Mouse (Mus musculus): ENCODE measurements around the gene Aasdhppt. TPM values are rescaled to one million over a fixed set of nuclear protein-coding genes. Genes with fewer than 3 reads are reported as not detected.

The Aasdhppt gene
- total RNA-seq (2021), result 10 to 100 TPM; 21.3 to 22.0 TPM
- long read RNA-seq, experiment 1, transcript Aasdhppt-202 (6 exons, 2,810 nt), result minor isoform, 6 of 35 reads
- long read RNA-seq, experiment 1, transcript Aasdhppt-201 (6 exons, 2,843 nt), result major isoform, 25 of 35 reads
- long read RNA-seq, experiment 1, partial matches to known transcripts, result 2 of 35 reads
- long read RNA-seq, experiment 1, other reads (novel, unspliced or antisense), result 2 of 35 reads
- long read RNA-seq, experiment 2, transcript Aasdhppt-201 (6 exons, 2,843 nt), result major isoform, 44 of 55 reads
- long read RNA-seq, experiment 2, partial matches to known transcripts, result 3 of 55 reads
- long read RNA-seq, experiment 2, other reads (novel, unspliced or antisense), result 6 of 55 reads

DNA sequence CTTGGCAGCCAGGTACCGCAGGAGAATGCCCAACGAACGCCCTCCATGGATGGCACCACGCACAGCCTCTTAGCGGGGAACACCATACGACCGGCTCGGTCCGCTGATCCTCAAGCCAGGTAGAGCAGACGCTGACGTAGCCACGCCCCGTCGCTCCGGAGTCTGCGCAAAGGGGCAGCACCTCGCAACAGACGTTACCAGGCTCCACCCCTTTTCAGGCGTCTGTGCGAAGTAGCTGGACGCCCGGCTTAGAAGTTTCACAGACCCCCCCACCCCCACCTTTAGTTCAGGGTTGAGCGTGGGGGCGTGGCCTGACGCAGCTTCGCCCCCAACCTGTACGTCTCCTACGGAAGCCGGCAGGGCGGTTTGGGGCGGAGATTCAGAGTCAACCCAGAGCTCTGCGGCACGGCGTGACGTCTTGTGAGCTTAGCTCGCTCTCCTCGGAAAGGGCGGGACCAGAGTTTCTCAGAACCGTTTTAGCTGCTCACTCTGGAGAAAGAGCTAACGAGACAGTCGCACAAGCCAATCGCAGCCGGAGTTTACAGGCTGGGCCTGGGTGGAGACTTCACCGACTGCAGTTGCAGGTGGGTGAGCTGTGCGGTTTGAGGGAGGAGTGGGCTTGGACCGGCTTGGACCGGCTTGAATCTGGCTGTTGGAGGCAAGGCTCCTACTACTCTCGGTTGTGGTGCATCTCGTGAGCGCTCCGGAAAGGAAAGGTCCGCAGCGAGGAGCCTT is at the start of gene Aasdhppt, which contains the start of gene Kbtbd3:
TSS of gene Aasdhppt (minus strand) at position 121 of the 735 bp plus-strand sequence.
TSS of gene Kbtbd3 (plus strand) at position 483 of the 735 bp plus-strand sequence.
- DNase-seq (ENCODE audit: low spot score in 2 of 2), result peak; percentile 91 to 98

DNA sequence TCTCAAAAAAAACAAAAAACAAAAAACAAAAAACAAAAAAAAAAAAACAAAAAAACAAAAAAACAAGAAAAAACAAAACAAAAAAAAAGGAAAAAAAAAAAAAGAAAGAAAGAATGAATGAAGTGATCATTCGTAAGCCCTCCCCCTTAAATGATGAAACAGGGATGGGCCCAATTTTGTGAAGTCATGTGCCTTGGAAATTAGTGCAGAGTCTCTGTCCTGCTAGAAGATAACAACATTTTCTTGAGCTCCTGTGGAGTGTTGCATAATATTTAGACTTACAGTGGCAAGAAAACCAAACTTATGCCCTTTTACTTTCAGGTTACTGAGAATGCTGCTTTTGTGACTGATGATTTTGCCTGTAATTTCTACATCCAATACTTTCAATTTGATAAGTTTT is 43.9 kb upstream of the Aasdhppt start:
- DNase-seq (ENCODE audit: low spot score in 2 of 2), result no peak

DNA sequence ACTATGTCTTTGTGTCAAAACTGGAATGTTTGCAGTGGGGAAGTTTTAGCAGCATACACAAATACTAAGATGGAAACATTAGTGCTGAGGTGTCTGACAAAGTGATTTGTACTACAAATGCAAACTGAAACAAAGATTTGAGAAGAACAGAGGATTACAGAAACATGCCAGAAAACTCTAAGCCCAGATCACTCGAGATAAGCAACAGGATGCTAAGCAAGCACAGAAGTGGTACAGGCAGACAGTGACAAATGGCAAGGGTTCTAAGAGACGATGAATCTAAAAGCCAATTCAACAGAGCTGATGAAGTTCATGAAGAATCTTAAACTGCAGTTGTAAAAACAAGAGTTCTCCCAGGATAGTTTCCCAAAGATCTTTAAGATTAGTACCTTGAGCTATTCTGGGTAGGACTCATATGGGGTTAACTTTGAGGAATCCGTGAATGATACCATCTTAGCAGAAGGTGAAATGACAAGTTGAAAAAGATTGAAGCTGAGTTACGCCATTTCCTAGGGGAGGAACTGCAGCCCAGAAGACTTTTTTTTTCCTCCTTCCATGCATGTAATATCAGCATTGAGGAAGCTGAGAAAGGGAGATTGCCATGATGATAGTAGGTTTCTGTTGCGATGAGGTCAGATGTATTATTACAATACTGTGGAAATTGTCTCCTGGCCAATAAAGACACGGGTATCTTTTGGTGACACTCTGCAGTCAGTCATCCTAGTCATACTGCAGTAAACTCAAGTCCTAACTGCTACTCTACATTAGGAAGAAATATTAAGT is 9.9 kb upstream of the Aasdhppt start:
- no peak for DNase-seq (ENCODE audit: low spot score in 2 of 2)

DNA sequence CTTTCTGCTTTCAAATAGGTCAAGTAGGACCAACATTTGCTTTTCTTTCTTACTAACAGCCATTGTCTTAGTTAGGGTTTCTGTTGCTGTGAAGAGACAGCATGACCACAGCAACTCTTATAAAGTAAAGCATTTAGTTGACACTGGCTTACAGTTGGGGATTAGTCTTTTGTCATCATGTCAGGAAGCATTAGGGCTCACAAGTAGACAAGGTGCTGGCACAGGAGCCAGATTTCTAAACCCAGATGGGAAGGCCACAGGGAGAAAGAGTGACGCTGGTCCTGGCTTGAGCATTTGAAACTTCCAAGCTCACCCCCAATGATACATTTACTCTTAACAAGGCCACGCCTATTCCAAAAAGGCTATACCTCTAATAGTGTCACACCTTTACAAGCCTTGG is 6.5 kb upstream of the Aasdhppt start:
- DNase-seq (ENCODE audit: low spot score in 2 of 2), result no peak

DNA sequence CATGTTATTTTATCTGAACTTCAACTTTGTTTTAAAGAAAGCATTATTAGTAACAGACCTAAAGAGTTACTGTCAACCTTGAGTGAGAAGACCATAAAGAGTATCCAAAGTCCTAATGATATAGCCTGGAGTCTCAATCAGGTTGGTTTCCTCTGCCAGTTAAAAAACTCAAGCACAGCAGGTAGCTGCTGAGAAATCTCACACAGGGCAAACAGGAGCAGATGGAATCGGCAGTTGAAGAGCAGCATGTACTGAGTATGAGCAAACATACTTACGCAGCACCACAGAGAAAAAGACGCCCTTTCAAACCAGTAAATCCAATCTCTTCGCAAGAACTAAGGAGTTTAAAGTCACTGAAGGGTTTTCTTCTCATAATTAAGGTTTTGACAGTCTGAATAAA is 4.7 kb upstream of the Aasdhppt start:
- DNase-seq (ENCODE audit: low spot score in 2 of 2), result no peak

DNA sequence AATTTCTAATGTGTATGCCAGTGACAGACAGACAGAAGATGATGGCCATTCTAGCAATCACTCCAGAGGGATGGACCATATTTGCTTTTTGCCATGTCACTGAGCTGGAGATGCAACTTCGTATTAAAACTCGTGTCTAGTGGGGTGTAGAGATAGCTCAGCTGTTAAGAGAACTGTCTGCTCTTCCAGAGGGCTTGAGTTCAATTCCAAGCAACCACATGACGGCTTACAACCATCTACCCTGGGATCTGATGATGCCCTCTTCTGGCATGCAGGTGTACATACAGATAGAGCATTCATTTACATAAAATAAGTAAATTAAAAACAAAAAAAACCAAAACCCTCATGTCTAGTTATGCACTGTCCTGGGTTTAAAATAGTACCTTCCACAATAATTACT is 1.9 kb upstream of the Aasdhppt start:
- DNase-seq (ENCODE audit: low spot score in 2 of 2), result no peak

DNA sequence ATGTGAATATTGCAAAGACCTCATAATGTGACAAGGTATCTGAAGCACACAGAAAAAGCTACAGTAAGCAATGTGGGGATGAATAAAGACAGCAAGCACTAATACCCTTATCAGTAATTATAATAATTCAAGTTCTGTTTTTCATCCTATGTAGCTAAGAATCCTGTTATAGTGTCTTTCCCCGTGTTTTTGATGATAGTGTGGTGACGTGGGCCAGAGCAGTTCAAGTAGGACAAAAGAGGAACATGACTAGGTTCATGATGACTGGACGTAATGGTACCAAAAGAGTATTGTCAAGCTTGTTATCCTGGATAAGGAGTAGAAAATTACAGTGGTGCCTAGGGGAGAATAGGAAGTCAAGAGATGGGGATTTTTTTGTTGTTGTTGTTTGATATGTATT is 1.4 kb upstream of the Aasdhppt start:
- no peak for DNase-seq (ENCODE audit: low spot score in 2 of 2)

DNA sequence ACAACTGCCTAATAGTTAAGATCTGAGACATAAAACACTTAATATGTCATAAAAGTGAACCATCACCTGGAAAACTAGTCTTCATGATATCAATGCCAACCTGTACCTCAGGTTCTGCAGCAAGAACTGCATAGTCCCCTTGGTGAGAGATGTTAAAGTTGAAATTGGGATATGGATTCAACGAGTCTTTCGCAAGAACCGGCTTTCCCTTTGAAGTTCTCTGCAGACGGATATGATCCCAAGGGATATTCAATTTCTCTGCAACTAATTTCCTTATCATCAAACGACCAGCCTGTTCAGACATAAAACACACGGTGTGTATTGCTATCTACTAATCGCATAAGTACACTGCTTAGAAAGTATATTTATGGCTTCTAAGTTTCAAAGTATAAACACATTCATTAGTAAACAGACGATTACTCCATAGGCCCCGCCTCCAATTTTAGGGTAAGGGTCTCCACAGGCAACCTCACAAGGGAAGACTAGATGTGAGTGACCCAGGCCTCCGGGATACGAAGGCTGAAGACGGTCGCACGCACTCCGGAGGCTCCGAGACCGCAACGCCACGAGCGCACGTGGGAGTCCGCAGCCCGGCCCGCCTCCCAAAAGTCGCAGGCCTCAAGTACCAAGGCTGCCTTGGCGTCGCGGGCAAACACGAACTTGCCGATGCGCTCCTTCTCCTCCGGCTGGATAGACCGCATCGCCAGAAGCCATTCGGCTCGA is 482 bp downstream of the Aasdhppt start:
- DNase-seq (ENCODE audit: low spot score in 2 of 2), result no peak

DNA sequence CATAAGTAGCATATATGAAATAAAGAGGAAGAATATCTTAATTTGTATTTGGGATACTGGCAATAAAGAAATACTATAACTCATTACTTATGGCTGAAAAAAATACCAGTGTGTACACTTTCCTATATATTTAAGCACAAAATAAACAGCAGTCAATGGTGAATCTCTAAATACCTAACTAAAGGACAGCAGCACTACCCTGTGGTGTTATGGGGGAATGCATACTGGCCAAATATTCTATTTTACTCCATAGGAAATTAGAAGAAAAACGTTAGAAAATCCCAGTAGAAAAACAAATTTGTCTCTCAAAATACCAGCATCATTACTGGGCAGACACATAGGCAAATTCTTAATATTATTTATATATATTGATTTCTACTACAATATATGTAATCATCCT is 4.4 kb downstream of the Aasdhppt start:
- DNase-seq (ENCODE audit: low spot score in 2 of 2), result no peak

DNA sequence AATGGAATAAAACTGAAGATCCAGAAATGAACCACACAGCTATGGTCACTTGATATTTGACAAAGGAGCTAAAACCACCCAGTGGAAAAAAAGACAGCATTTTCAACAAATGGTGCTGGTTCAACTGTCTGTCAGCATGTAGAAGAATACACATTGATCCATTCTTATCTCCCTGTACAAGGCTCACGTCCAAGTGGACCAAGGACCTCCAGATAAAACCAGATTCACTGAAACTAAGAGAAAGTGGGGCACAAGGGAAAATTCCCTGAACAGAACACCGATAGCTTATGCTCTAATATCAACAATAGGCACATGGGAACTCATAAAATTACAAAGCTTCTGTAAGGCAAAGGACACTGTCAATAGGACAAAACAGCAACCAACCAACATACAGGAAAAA is 8.8 kb downstream of the Aasdhppt start:
- no peak for DNase-seq (ENCODE audit: low spot score in 2 of 2)

DNA sequence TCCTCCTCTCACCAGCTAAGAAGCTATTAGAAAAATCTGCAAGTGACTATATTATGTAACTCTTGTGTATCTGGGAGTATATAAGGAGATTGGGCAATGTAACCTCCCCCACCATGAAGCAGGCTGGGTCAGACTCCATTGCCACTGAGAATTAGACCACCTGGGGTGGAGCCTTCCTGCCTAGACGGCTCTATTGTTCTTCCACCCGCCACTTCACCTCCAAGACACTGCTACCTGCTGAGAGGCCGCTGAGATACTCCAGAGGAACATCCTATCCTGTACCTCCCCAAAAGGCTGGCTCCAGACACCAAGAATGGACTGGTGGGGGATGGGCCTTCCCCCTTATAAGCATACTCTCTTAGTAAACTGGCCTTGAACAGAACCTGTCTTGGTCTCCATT is 25.4 kb downstream of the Aasdhppt start:
- DNase-seq (ENCODE audit: low spot score in 2 of 2), result no peak

DNA sequence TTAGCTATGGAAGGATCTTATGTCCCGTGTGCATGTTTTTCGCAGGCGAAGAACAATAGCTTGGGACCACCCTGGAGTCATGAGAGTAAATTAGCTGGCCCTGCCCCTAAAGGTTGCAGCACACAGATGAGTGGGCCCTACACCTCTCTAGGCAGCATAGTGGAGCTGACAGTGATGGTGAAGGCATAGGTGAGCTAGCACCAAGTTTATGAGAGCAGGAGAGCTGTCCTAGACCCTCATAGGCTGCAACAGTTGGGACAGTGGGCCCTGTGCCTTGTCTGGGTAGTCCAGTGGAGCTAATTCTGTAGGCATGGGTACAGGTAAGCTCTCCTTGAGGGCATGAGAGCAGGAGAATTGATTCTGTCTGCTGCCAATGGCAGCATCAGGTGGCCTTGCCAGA is 42.4 kb downstream of the Aasdhppt start:
- no peak for DNase-seq (ENCODE audit: low spot score in 2 of 2)

DNA sequence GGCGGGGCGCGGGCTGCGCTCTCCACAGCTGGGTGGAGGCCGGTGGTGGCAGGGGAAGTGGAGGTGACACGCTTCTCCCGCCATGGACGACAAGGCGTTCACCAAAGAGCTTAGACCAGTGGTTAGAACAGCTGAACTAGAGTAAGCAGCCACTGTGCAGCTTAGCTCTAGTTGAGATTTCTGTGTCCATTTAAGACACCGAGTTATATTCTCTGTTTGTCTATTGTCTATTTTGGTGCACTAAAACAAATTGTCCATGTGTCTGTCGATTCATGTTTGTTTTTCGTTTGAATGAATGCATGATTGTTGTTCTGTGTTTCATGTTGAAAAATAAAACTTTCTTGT is 48.6 kb downstream of the Aasdhppt start:
- DNase-seq (ENCODE audit: low spot score in 2 of 2), result no peak

DNA sequence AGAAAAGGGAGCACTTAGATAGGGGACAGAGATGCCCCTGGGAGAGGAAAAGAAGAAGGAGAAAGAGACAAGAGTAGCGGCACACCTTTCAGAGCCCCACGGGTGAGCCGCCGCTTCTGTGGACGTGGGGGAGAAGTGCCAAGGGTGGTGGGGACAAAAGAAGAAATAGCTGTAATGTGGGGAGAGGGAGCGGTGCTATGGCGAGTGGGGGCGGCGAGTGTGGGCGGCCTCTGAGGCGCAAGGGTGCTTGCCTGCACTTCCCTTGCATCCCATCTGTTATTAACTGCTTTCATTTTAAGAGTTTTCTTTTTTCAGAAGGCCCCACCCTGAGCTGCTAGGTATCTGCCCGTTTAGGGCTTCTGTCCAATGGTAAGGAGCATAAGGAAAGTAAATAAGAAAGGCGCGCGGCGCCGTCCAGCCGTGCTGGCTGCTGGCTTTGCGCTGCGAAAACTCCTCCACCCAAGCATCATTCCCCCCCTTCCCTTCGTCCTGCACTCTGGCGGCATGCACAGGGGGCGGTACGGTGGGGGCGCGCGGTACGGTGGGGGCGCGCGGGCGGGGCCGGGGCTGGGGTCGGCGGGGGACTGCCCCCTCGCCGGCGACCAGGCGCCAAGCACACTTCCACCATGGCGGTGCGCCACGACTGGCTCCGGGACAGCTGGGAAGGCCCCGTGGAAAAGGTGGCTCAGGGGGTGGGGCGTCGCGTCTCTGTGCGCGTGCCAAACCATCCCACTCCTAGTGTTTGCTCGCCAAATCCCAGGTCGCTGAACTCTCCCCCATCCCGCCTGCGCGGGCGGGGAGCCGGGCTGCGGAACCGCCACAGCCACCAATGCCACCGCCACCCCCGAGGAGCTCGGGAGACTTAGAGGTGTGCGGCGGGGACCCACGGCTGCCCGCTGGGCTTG is 49.2 kb downstream of the Aasdhppt start:
- peak in 1 of 2 experiments; percentile 30 for DNase-seq (ENCODE audit: low spot score in 2 of 2)

DNA sequence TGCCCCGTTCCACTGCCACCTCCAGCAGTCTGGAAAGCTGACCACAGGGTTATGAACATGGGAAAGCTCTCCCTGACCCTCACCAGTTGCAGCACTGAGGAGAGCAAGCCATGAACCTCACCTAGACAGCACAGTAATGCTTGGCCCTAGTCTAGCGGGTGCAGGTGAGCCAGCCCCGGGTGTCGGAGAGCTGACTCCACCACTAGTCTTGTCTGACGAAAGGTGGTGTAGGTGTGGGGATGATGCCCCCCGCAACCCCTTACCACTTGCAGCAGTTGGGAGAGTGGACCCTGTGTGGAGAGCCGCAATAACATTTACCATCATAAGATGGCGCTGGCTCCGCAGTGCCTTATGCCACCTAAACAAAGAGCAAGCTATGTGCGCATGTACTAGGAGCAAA is 50.2 kb downstream of the Aasdhppt start:
- DNase-seq (ENCODE audit: low spot score in 2 of 2), result no peak

Small RNAs within 50 kb of the gene (microRNA-seq; reads per million reads assigned to microRNA genes)
- not detected for gene Gm22195

Other genes starting within 250 kb of the Aasdhppt start
- gene Kbtbd3, start 362 bp upstream of the Aasdhppt start, total RNA-seq (2021), result 1 to 10 TPM; 5.0 to 5.5 TPM
- gene Msantd4, start 67.1 kb upstream of the Aasdhppt start, total RNA-seq (2021), result 10 to 100 TPM; 41.3 to 43.9 TPM

All from adrenal gland, postnatal 4 days (tissue).